Mouse (Mus musculus): ENCODE measurements around the gene Cybrd1. TPM values are rescaled to one million over a fixed set of nuclear protein-coding genes. Genes with fewer than 3 reads are reported as not detected.
A peak's percentile ranks its signal among the peaks of the same experiment; 100 is the strongest.

Cybrd1 gene
- total RNA-seq (2021): 1 to 10 TPM; 1.4 to 1.5 TPM
- long read RNA-seq, experiment 1, partial matches to known transcripts: 0 of 1 reads
- long read RNA-seq, experiment 1, other reads (novel, unspliced or antisense): 1 of 1 reads
- long read RNA-seq, experiment 2: 0 reads

DNA sequence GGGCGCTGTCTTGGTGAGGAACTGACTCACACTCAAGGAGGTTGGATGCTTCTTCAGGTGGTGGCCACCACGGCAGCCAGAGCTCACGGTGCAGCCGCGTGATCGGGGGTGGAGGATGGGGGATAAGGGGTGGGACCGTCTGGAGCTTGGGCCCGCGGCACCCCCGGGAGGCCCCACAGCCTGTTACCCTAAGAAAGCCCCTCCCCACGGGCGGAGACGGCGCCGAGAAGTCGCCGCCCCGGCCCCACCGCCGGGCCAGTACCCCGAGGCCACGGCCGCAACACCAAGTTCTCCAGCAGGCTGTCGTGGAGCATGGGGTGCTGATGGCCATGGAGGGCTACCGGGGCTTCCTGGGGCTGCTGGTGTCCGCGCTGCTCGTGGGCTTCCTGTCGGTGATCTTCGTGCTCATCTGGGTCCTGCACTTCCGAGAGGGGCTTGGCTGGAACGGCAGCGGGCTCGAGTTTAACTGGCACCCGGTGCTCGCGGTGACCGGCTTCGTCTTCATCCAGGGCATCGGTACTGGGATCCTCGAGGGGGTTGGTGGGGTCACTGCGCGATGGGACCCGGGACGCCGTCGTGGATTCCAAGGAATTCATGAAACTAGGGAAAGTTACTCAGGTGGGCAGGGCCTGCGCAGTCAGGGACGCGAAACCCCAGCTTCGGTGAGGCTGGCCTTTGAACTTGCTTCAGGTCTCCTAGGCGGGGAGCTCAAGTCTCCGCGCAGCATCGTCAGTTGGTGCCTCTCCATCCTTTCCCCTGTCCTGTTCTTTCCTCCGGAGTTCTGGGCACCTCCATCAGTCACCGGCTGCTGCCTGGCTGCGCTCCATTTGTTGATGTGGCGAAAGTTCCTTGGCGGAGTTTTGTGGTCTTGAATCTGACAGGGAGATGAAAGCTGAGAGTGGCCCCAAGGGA, at the start of gene Cybrd1:
Gene Cybrd1 (plus strand): TSS at position 127 of the 912 bp plus-strand sequence.
- intact Hi-C loops (cut with DNase I): no loop called here
- DNase-seq (ENCODE audit: extremely low spot score in 1 of 2, low spot score in 2 of 2): no peak
- no peak within 1 kb of the TSS for H3K27ac ChIP-seq
- no peak for TF ChIP-seq CTCF (IDR thresholded peaks at IDR 0.05)
- H3K4me3 ChIP-seq: peak within 1 kb of the TSS; percentile 42

- no peak overlapping the region for H3K4me3 ChIP-seq
- no peak for TF ChIP-seq CTCF (IDR thresholded peaks at IDR 0.05)
- DNase-seq (ENCODE audit: extremely low spot score in 1 of 2, low spot score in 2 of 2): no peak
- H3K27ac ChIP-seq: no peak overlapping the region
- intact Hi-C loops (cut with DNase I): no loop called here
Measured at GRCm38 (mm10) chr2:71071601-71072000, 46.1 kb upstream of the Cybrd1 start.

GRCm38 (mm10) chr2:71073330-71073729, 44.4 kb upstream of the Cybrd1 start:
- no peak for DNase-seq (ENCODE audit: extremely low spot score in 1 of 2, low spot score in 2 of 2)

GRCm38 (mm10) chr2:71073828-71074227, 43.9 kb upstream of the Cybrd1 start:
- no peak overlapping the region for H3K27ac ChIP-seq
- TF ChIP-seq CTCF (IDR thresholded peaks at IDR 0.05): no peak
- intact Hi-C loops (cut with DNase I): no loop called here
- H3K4me3 ChIP-seq: no peak overlapping the region
- no peak for DNase-seq (ENCODE audit: extremely low spot score in 1 of 2, low spot score in 2 of 2)

More at GRCm38 (mm10) chr2:71073330-71073729, 44.4 kb upstream of the Cybrd1 start:
- Histone ChIP-seq H3K27ac (no peak overlapping the region), H3K4me3 (no peak overlapping the region)
- TF ChIP-seq CTCF (IDR thresholded peaks at IDR 0.05): no peak
- intact Hi-C loops (cut with DNase I): no loop called here

GRCm38 (mm10) chr2:71082416-71082815, 35.3 kb upstream of the Cybrd1 start:
- no peak overlapping the region for H3K27ac ChIP-seq
- DNase-seq (ENCODE audit: extremely low spot score in 1 of 2, low spot score in 2 of 2): no peak
- no peak overlapping the region for H3K4me3 ChIP-seq
- intact Hi-C loops (cut with DNase I): no loop called here
- no peak for TF ChIP-seq CTCF (IDR thresholded peaks at IDR 0.05)

DNA sequence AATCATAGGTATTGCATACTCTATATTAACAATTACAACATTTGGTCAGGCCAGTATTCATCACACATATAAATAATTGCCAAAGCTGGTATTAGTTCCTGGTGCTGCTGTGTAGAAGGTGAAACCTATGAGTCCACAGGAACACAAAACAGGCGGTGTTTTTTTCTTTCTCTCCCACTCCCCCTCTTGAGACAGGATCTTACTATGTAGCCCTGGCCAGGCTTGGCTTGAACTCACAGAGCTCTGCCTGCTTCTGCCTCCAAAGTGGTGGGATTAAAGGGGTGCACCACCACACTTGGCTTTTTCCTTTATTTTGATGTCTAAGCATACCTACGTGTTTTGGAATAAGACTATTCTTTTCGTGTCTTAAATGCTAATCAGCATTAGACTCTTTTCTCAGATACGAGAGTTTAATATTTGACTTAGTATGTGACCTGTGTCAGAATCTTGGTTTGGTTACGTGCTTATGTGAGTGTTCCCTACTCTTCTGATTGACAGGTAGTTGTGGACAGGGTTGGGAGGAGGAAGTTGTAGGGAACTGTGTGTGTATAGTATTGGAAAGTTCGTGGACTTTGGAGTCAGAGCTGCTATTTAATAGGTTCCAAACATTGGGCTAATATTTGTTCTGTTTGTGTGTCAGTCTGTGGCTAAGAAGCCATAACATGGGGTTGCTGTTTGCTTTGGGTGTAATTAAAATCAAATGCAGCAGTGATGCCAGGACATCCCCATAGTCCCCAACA, 34.1 kb upstream of the Cybrd1 start:
- intact Hi-C loops (cut with DNase I): no loop called here
- Histone ChIP-seq H3K4me3 (no peak overlapping the region), H3K27ac (no peak overlapping the region)
- no peak for TF ChIP-seq CTCF (IDR thresholded peaks at IDR 0.05)
- no peak for DNase-seq (ENCODE audit: extremely low spot score in 1 of 2, low spot score in 2 of 2)

GRCm38 (mm10) chr2:71089766-71090165, 28.0 kb upstream of the Cybrd1 start:
- intact Hi-C loops (cut with DNase I): no loop called here

GRCm38 (mm10) chr2:71090660-71091445, 26.9 kb upstream of the Cybrd1 start:
- peak; percentile 48 for TF ChIP-seq CTCF (IDR thresholded peaks at IDR 0.05)
- intact Hi-C loops (cut with DNase I): no loop called here

More at GRCm38 (mm10) chr2:71089766-71090165, 28.0 kb upstream of the Cybrd1 start:
- TF ChIP-seq CTCF (IDR thresholded peaks at IDR 0.05): no peak
- H3K4me3 ChIP-seq: no peak overlapping the region
- no peak overlapping the region for H3K27ac ChIP-seq
- DNase-seq (ENCODE audit: extremely low spot score in 1 of 2, low spot score in 2 of 2): no peak

GRCm38 (mm10) chr2:71096170-71096569, 21.6 kb upstream of the Cybrd1 start:
- intact Hi-C loops (cut with DNase I): no loop called here
- no peak for TF ChIP-seq CTCF (IDR thresholded peaks at IDR 0.05)
- no peak overlapping the region for H3K27ac ChIP-seq
- no peak overlapping the region for H3K4me3 ChIP-seq
- no peak for DNase-seq (ENCODE audit: extremely low spot score in 1 of 2, low spot score in 2 of 2)

More at GRCm38 (mm10) chr2:71090660-71091445, 26.9 kb upstream of the Cybrd1 start:
- no peak overlapping the region for H3K4me3 ChIP-seq
- no peak overlapping the region for H3K27ac ChIP-seq
- no peak for DNase-seq (ENCODE audit: extremely low spot score in 1 of 2, low spot score in 2 of 2)

GRCm38 (mm10) chr2:71102621-71103291, 15.0 kb upstream of the Cybrd1 start:
- DNase-seq (ENCODE audit: extremely low spot score in 1 of 2, low spot score in 2 of 2): no peak
- no peak for TF ChIP-seq CTCF (IDR thresholded peaks at IDR 0.05)
- Histone ChIP-seq H3K4me3 (no peak overlapping the region), H3K27ac (no peak overlapping the region)
- intact Hi-C loops (cut with DNase I): no loop called here

DNA sequence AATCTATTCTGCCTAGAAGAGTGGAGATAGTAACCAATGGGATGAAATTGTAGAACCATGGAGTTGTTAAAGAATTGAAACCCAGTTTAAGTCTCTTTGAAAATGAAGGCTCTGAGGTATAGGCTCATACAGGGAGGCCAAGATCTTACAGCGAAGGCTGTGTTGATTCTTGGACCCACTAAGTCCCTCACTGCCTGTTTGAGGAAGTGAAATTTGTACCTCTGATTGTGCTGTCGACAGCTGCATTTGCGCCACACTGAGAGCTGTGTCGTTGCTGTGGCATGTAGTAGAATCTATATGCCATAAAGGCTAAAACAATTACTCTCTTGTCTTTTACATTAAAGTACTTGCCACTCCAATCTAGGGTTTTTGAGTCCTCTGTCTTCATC, 14.4 kb upstream of the Cybrd1 start:
- intact Hi-C loops (cut with DNase I): no loop called here
- TF ChIP-seq CTCF (IDR thresholded peaks at IDR 0.05): no peak
- H3K4me3 ChIP-seq: no peak overlapping the region
- no peak for DNase-seq (ENCODE audit: extremely low spot score in 1 of 2, low spot score in 2 of 2)
- H3K27ac ChIP-seq: no peak overlapping the region
